Mouse (Mus musculus) megakaryocyte, embryonic 14.5 days (primary cell): ENCODE measurements around the gene Tmem204.

Experiments used
- FLI1 ChIP-seq: IDR thresholded peaks from 2 replicates; pipeline ENCODE4 v1.6.1; 2012; ENCODE audit warnings: low read length, inconsistent platforms, mixed read lengths
- GATA1 ChIP-seq: IDR thresholded peaks from 3 replicates; pipeline ENCODE4 v1.6.1; 2012; ENCODE audit warnings: mixed read lengths, low read length, inconsistent platforms, borderline replicate concordance

DNA sequence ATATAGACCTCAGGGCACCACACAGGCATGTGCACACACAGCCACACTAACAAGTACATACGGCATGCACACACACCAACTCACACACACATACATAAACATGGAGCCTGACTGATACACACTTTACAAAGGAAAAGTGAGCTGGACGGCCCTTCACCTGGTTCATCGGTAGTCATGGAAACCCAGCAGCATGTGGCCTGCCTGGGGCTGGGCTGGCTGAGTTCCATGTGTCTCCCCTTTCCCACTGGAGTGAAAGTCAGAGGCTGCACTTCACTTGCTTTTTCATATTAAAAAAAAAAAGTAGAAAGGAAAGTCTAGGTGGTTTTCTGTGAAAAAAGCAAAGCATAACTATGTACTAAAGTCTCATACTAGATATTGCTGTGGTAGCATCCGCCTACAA, 20.1 kb downstream of the Tmem204 start:
- no peak for TF ChIP-seq GATA1
- TF ChIP-seq FLI1: no peak
